Mouse (Mus musculus): ENCODE measurements around the gene Tspyl2. TPM values are rescaled to one million over a fixed set of nuclear protein-coding genes. Genes with fewer than 3 reads are reported as not detected.
"Not testable (repeated sequence)": the region's sequence is repeated elsewhere in the genome, so short reads cannot be mapped to it uniquely, and the experiment has no call there.

Tspyl2 gene
- 17.1 and 18.2 TPM in 2 replicates for polyA plus RNA-seq (2015; fragmentation: Nextera tagmentation; extraction: Ambion mirVana)

DNA sequence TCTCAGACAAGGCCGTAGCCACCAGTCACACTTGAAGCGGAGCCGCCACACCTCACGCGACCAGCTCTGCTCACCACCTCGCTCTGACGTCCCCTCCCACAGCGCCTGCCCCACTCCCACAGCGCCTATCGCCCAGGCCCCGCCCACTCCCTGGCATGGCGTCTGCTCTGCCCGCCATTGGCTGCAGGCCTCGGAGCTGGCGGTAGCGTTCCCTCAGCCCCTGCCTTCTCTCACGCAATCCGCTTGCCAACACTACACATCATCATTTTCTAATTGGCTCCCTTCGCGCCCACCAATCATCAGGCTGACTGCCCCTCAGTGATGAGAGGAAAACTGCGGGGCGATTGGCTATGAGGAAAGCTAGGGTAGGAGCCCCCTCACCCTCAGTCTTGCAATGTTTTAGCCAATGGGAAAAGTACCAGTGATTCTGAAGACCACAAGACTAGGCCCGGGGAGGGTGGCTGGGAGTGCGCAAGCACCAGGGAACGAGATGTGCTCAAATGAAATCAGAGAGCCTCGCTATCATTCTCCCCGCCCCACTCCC is at the start of gene Tspyl2:
Gene Tspyl2 (minus strand): TSS at position 68 of the 544 bp plus-strand sequence.
- H3K9me3 ChIP-seq: no peaks in the 10 kb centered on the region
- WGBS: 9% methylated on average over 24 of the region's 27 CpGs
- H3K27ac ChIP-seq (replicated peaks): peak within 1 kb of the TSS; percentile 86
- peak within 1 kb of the TSS; percentile 68 for H3K4me2 ChIP-seq
- H3K9ac ChIP-seq: peak within 1 kb of the TSS; percentile 88
- peaks cover 23% of the 10 kb centered on the region for H3K36me3 ChIP-seq
- ATAC-seq (ENCODE audit: extremely low read depth, insufficient number of reproducible peaks, low FRiP score, low TSS enrichment): peak; percentile 95
- H3K4me3 ChIP-seq: peak within 1 kb of the TSS; percentile 70
- peaks cover 7% of the 10 kb centered on the region for H3K4me1 ChIP-seq
- H3K27me3 ChIP-seq (replicated peaks): peaks cover 97% of the 10 kb centered on the region

DNA sequence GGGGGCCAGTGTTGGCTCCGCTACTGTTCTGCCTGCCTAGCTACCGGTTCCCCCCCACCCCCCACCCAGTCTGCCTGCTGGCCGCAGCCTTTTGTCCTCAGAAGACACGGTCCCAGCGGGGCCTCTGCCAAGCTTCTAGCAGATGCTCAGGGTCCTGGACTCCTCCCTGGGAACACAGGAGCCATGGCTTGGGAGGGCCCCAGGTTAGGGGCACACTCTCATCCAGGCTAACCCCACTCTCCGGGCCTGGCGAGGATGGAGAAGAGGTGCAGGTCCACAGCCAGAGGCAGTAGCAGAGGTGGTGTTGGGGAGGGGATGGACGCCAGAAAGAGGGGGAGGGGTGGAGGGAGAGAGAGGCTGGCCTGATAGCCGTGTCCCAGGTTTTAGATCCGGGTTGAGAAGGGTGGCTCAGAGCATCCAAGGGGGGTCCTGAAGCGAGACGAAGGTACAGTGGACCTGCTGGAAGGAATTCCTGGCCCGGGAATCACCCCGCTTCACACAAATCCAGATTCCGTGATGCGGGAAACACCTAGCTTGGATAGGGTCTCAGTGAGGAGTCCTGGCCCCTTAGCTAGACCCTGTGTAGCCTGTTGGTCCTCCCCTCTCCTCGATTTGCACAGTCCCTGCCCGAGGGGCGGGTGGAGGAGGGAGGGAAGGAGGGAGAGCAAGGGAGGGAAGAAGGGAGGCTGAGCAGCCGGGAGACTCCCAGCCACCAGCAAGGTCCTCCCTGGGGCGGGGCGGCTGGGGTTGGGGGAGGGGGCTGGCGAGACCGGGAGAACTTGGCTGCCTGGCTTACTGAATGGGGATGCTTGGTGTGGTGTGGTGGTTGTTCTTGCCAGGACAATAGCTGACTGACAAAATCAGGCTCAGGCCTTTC is 26.4 kb upstream of the Tspyl2 start, which contains the start of gene Gpr173:
Gene Gpr173 (minus strand): TSS at position 308 of the 877 bp plus-strand sequence.
- Histone ChIP-seq H3K4me2 (peak within 1 kb of the TSS; percentile 71), H3K27ac (replicated peaks) (0 out of 2 replicates have a peak within 1 kb of the TSS, but pooled peaks have one; percentile 28), H3K9me3 (no peaks in the 10 kb centered on the region), H3K4me1 (peaks cover 12% of the 10 kb centered on the region), H3K36me3 (no peaks in the 10 kb centered on the region), H3K27me3 (replicated peaks) (peaks cover 69% of the 10 kb centered on the region), H3K9ac (peak within 1 kb of the TSS; percentile 80), H3K4me3 (peak within 1 kb of the TSS; percentile 61)
- peak; percentile 82 for ATAC-seq (ENCODE audit: extremely low read depth, insufficient number of reproducible peaks, low FRiP score, low TSS enrichment)
- 9% methylated on average over 22 of the region's 24 CpGs for WGBS

DNA sequence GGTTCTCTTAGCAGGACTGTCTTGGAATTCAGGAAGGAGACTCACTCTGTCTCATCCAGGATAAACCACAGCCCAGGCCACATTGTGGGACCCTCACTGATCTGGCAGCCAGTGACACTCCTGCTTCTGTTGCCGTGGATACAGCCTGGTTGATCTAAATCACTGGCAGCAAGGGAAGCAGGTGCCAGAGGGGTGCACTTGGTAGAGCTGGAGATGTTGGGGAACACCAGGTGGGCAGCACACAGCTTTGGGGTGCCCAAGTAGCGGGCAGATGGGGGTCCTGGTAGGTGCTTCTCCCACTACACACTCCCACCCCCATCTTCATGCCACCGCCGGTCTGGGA is 25.8 kb upstream of the Tspyl2 start:
- Histone ChIP-seq H3K4me2 (peak overlapping the region; percentile 71), H3K27me3 (replicated peaks) (peaks cover 65% of the 10 kb centered on the region), H3K9ac (peak overlapping the region; percentile 80), H3K4me3 (peak overlapping the region; percentile 61), H3K27ac (replicated peaks) (no peak overlapping the region), H3K9me3 (no peaks in the 10 kb centered on the region), H3K36me3 (no peaks in the 10 kb centered on the region), H3K4me1 (peaks cover 12% of the 10 kb centered on the region)
- 14% methylated on average over 4 of the region's 4 CpGs for WGBS
- ATAC-seq (ENCODE audit: extremely low read depth, insufficient number of reproducible peaks, low FRiP score, low TSS enrichment): peak; percentile 24; the same call in 1 of the 2 replicates

DNA sequence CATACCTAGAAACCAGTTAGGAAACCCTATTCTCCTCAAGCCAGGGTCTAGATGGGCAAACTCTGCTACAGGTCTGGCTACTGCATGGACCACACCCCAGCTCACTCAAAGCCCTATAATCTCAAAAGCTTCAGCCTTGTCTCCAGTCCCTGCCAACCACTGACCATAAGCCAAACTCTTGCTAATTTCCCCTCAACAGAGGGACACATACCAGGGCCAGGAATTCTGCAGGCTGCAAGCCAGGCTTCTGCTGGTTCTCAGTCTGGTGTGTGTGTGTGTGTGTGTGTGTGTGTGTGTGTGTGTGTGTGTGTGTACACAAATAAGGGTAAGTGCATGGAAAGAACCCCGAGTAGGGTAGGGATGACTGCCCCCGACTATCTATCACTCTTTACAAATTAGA is 24.2 kb upstream of the Tspyl2 start:
- no peak overlapping the region for H3K27ac ChIP-seq (replicated peaks)
- no peaks in the 10 kb centered on the region for H3K9me3 ChIP-seq
- peaks cover 12% of the 10 kb centered on the region for H3K4me1 ChIP-seq
- 66% methylated on average over 2 of the region's 2 CpGs for WGBS
- H3K36me3 ChIP-seq: no peaks in the 10 kb centered on the region
- no peak overlapping the region for H3K4me2 ChIP-seq
- no peak for ATAC-seq (ENCODE audit: extremely low read depth, insufficient number of reproducible peaks, low FRiP score, low TSS enrichment)
- H3K9ac ChIP-seq: no peak overlapping the region
- H3K4me3 ChIP-seq: no peak overlapping the region
- H3K27me3 ChIP-seq (replicated peaks): peaks cover 62% of the 10 kb centered on the region

DNA sequence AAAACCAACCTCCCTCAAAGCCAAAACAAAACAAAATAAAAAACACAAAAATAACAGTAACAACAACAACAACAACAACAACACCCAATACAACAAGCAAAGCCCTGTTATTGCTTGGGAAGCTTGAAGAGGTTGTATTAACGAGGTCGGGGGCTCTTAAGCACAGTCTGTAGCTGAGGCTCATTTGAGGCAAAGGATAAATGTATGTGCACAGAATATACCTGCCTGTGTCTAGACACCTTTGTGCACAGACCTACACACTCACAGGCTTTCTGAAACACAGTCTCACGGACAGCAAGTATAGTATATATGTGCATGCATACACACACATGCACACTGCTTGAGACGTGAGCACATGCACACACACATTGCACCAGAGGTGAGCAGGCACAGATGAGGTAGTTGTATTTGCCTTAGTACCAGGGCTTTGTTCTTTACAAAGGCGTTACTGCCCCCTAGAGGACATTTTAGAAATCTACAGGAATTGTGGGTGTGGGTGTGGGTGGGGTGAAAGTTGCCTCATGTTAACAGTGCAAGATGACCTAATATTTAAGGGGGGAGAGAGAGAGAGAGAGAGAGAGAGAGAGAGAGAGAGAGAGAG is 10.4 kb upstream of the Tspyl2 start:
- H3K9me3 ChIP-seq: no peaks in the 10 kb centered on the region
- H3K4me1 ChIP-seq: no peaks in the 10 kb centered on the region
- no peak overlapping the region for H3K4me2 ChIP-seq
- H3K27me3 ChIP-seq (replicated peaks): peaks cover 34% of the 10 kb centered on the region
- 17% methylated on average over 5 of the region's 5 CpGs for WGBS
- H3K27ac ChIP-seq (replicated peaks): no peak overlapping the region
- H3K4me3 ChIP-seq: no peak overlapping the region
- ATAC-seq (ENCODE audit: extremely low read depth, insufficient number of reproducible peaks, low FRiP score, low TSS enrichment): no peak
- H3K9ac ChIP-seq: no peak overlapping the region
- no peaks in the 10 kb centered on the region for H3K36me3 ChIP-seq

DNA sequence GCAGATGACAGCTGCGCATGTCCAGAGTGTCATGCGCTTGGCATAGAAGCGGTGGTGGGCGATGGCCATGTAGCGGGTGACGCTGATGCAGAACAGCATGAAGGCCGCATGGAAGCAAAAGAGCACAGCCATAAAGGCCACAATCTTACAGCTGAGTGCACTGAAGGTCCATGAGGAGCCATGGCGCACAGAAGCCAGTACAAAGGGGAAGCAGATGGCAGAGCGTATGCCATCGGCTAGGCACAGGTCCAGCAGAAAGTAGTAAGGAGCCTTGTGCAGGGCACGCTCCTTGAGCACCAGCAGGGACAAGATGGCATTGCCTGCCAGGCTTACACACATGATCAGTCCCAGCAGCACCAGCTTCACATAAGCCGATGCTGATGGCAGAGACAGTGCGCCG is 4.8 kb upstream of the Tspyl2 start:
- Histone ChIP-seq H3K27me3 (replicated peaks) (peaks cover 84% of the 10 kb centered on the region), H3K27ac (replicated peaks) (no peak overlapping the region), H3K36me3 (no peaks in the 10 kb centered on the region), H3K4me1 (no peaks in the 10 kb centered on the region), H3K4me3 (no peak overlapping the region), H3K4me2 (no peak overlapping the region), H3K9me3 (no peaks in the 10 kb centered on the region), H3K9ac (no peak overlapping the region)
- no peak for ATAC-seq (ENCODE audit: extremely low read depth, insufficient number of reproducible peaks, low FRiP score, low TSS enrichment)
- 93% methylated on average over 14 of the region's 14 CpGs for WGBS

DNA sequence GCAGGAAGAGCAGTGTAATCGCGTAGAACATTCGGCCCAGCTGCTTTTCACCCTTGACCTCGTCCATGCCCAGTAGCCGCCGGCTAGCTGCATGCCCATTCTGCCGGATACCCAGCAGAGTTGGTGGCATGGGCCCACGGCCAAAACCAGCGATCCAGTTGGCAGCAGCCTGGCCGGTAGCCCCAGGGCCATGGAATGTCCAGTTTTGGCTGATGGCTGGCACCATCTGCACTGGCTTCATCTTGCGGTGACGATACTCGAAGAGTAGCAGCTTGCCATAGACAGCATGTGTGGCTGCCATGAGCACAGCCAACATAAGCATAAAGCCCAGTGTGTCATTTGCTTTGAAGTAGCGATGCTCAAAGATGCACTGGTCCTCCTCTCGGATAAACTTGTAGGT is 4.4 kb upstream of the Tspyl2 start:
- H3K4me2 ChIP-seq: no peak overlapping the region
- peaks cover 89% of the 10 kb centered on the region for H3K27me3 ChIP-seq (replicated peaks)
- no peak for ATAC-seq (ENCODE audit: extremely low read depth, insufficient number of reproducible peaks, low FRiP score, low TSS enrichment)
- H3K9me3 ChIP-seq: no peaks in the 10 kb centered on the region
- H3K9ac ChIP-seq: no peak overlapping the region
- H3K4me1 ChIP-seq: no peaks in the 10 kb centered on the region
- no peak overlapping the region for H3K27ac ChIP-seq (replicated peaks)
- no peaks in the 10 kb centered on the region for H3K36me3 ChIP-seq
- no peak overlapping the region for H3K4me3 ChIP-seq
- 84% methylated on average over 15 of the region's 15 CpGs for WGBS

DNA sequence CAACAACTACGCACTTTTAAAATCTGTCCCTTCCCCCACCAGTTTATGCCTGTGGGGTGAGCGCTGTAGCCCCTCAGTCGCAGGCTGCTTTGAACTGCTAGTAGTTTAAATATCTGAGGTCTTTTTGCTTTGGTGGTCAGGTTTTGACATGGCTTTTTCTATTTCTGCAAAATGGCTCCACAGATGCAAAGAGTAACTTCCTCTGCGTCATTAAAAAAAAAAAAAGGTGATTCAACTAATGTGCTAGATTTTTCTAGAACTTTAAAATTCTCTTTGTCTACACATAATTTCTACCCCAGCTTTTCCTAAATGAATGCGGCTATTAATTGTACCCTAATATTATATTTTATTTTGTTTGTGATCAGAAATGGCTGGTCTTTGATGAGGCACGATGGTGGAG is 678 bp upstream of the Tspyl2 start:
- H3K27me3 ChIP-seq (replicated peaks): peaks cover 97% of the 10 kb centered on the region
- peak overlapping the region; percentile 71 for H3K9ac ChIP-seq
- 23% methylated on average over 6 of the region's 6 CpGs for WGBS

DNA sequence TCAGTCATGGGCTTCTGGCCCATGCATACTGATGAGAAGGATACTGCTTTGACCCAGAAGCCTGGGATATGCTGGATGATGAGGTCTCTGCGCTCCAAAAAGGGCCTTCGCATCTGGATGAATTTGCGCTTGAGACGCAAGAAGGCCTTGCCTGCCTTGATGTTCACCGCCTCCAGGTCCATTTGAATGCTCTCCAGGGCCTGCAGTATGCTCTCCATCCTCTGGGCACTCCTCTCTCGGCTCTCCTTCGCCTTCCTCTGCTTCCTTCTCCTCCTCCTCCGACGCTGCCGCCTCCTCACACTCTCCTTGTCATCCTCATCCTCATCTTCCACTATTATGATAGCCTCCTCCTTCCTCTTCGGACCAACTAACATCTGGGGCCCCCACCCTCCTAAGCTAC is 729 bp downstream of the Tspyl2 start:
- 24% methylated on average over 11 of the region's 11 CpGs for WGBS
- Histone ChIP-seq H3K36me3 (peaks cover 23% of the 10 kb centered on the region), H3K27me3 (replicated peaks) (peaks cover 97% of the 10 kb centered on the region), H3K4me1 (peaks cover 13% of the 10 kb centered on the region), H3K4me2 (peak overlapping the region; percentile 68), H3K9me3 (no peaks in the 10 kb centered on the region), H3K27ac (replicated peaks) (peak overlapping the region; percentile 83), H3K4me3 (peak overlapping the region; percentile 70), H3K9ac (peak overlapping the region; percentile 88)
- no peak for ATAC-seq (ENCODE audit: extremely low read depth, insufficient number of reproducible peaks, low FRiP score, low TSS enrichment)

More for the DNA sequence above, 678 bp upstream of the Tspyl2 start:
- no peaks in the 10 kb centered on the region for H3K9me3 ChIP-seq
- H3K4me1 ChIP-seq: peaks cover 7% of the 10 kb centered on the region
- H3K4me2 ChIP-seq: peak overlapping the region; percentile 68
- H3K27ac ChIP-seq (replicated peaks): peak overlapping the region; percentile 86
- peaks cover 23% of the 10 kb centered on the region for H3K36me3 ChIP-seq
- no peak for ATAC-seq (ENCODE audit: extremely low read depth, insufficient number of reproducible peaks, low FRiP score, low TSS enrichment)
- H3K4me3 ChIP-seq: peak overlapping the region; percentile 70

DNA sequence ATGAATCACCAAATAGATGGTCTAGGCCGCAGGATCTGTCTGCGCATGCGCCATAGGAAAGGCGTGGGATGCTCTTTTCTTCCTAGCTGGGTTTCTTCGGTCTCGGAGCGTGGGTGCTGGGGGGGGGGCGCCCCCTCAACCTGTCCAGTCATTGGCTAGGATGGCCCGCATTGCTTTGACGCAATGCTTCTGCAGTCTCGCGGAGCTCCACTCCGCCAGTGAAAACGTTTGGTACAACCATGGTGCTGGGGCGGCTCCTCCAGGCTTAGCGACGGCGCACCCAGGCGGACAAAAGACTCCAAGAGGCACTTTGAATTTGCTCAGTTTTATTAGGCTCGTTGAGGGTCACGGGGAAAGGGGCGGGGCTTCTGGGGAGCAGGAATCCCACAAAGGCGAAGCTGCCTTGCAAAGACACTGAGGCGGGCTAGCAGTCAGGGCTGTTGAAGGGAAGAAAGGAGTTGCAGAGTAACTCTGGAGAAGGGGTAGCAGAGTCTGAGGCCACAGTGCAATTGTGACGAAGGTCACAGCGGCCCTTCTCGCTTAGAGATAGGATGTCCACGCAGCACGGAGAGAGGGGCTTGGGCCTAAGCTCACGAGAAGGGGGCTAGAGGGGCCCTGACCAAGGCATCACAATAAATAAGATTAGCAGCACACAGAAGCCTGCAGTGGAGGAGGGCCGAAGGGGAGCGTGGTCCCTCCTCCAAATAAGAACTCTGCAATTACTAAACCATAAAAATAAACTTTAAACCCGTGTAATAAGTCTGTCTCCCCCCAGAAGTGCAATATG is 5.5 kb downstream of the Tspyl2 start:
- Histone ChIP-seq H3K4me3 (peak overlapping the region; percentile 42), H3K36me3 (peaks cover 23% of the 10 kb centered on the region), H3K4me2 (peak overlapping the region; percentile 66), H3K27ac (replicated peaks) (peak overlapping the region; percentile 92), H3K9me3 (no peaks in the 10 kb centered on the region), H3K9ac (peak overlapping the region; percentile 81), H3K4me1 (peaks cover 13% of the 10 kb centered on the region), H3K27me3 (replicated peaks) (peaks cover 66% of the 10 kb centered on the region)
- 9% methylated on average over 33 of the region's 33 CpGs for WGBS
- peak; percentile 92 for ATAC-seq (ENCODE audit: extremely low read depth, insufficient number of reproducible peaks, low FRiP score, low TSS enrichment)

DNA sequence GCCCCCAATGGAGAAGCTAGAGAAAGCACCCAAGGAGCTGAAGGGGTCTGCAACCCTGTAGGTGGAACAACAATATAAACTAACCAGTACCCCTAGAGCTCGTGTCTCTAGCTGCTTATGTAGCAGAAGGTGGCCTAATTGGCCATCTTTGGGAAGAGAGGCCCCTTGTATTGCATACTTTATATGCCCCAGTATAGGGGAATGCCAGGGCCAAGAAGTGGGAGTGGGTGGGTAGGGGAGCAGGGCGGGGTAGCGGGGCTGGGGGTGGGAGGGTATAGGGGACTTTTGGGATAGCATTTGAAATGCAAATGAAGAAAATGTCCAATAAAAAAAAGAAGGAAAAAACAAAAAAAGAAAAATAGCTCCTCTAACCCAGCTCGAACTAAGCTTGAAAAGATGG is 6.1 kb downstream of the Tspyl2 start:
- not testable (repeated sequence) for H3K9ac ChIP-seq; ATAC-seq (ENCODE audit: extremely low read depth, insufficient number of reproducible peaks, low FRiP score, low TSS enrichment); H3K4me1 ChIP-seq; H3K9me3 ChIP-seq
- Histone ChIP-seq H3K36me3 (peaks cover 23% of the 10 kb centered on the region), H3K4me3 (peak overlapping the region; percentile 42), H3K4me2 (peak overlapping the region; percentile 66), H3K27ac (replicated peaks) (peak overlapping the region; percentile 92), H3K27me3 (replicated peaks) (peaks cover 62% of the 10 kb centered on the region)
- 29% methylated on average over 4 of the region's 4 CpGs for WGBS

Data from heart, embryonic 13.5 days (tissue).